Mouse (Mus musculus) myocyte (in vitro differentiated cells): Measurements from ENCODE around the gene Alg14. TPM values are rescaled to one million over a fixed set of nuclear protein-coding genes. Genes with fewer than 3 reads are reported as not detected.

Experiments
- H3K27me3 ChIP-seq: one replicate; pipeline ENCODE4 v1.6.1; 2011; ENCODE audit not compliant: control insufficient read depth, insufficient read depth, insufficient read length
- H3K36me3 ChIP-seq: one replicate; pipeline ENCODE4 v1.6.1; 2011; ENCODE audit not compliant: control insufficient read depth, insufficient read depth
- H3K4me2 ChIP-seq: one replicate; pipeline ENCODE4 v1.6.1; 2011; ENCODE audit warnings: low read depth, control low read depth
- H3K4me3 ChIP-seq: one replicate; pipeline ENCODE4 v1.5.1; 2011; ENCODE audit warnings: mild to moderate bottlenecking, control low read depth, moderate library complexity
- H3K79me2 ChIP-seq: one replicate; pipeline ENCODE4 v1.6.1; 2011; ENCODE audit not compliant: control insufficient read depth, insufficient read depth
- H3ac ChIP-seq: one replicate; pipeline ENCODE4 v1.6.1; 2011; ENCODE audit not compliant: control insufficient read depth, insufficient read length
- CEBPB ChIP-seq: IDR thresholded peaks from 2 replicates; pipeline ENCODE4 v1.6.1; 2011; ENCODE audit warnings: mild to moderate bottlenecking, moderate library complexity; ENCODE audit not compliant: poor library complexity, insufficient read depth, severe bottlenecking
- E2F4 ChIP-seq: IDR thresholded peaks from one replicate; pipeline ENCODE4 v1.6.1; 2011; ENCODE audit warnings: mild to moderate bottlenecking, control low read depth, moderate library complexity; ENCODE audit not compliant: insufficient read depth
- MAX ChIP-seq: IDR thresholded peaks from one replicate; pipeline ENCODE4 v1.6.1; 2011; ENCODE audit warnings: low read depth, mild to moderate bottlenecking, control low read depth
- MYOD1 ChIP-seq, 3 experiments: IDR thresholded peaks; one replicate each; pipeline ENCODE4 v1.6.1; 2011; ENCODE audit warnings: control low read depth in 2 of 3, low read depth in 2 of 3, mild to moderate bottlenecking in 2 of 3, moderate library complexity in 1 of 3; ENCODE audit not compliant: insufficient read length in 2 of 3, control insufficient read depth in 1 of 3
- MYOG ChIP-seq, 3 experiments: IDR thresholded peaks; one replicate each; pipeline ENCODE4 v1.6.1; 2011; ENCODE audit warnings: control low read depth in 2 of 3, low read depth in 2 of 3, mild to moderate bottlenecking in 2 of 3; ENCODE audit not compliant: insufficient read length in 2 of 3, control insufficient read depth in 1 of 3, insufficient read depth in 1 of 3
- POLR2A ChIP-seq: IDR thresholded peaks from one replicate; pipeline ENCODE4 v1.6.1; 2011; ENCODE audit warnings: low read depth, mild to moderate bottlenecking, control low read depth, moderate library complexity; ENCODE audit not compliant: insufficient read length
- POLR2AphosphoS2 ChIP-seq: IDR thresholded peaks from one replicate; pipeline ENCODE4 v1.6.1; 2011; ENCODE audit warnings: low read depth, control low read depth; ENCODE audit not compliant: insufficient read length
- REST ChIP-seq: IDR thresholded peaks from one replicate; pipeline ENCODE4 v1.6.1; 2011; ENCODE audit warnings: mild to moderate bottlenecking, control low read depth, moderate library complexity; ENCODE audit not compliant: insufficient read depth, insufficient read length
- SRF ChIP-seq: IDR thresholded peaks from one replicate; pipeline ENCODE4 v1.6.1; 2011; ENCODE audit warnings: low read depth; ENCODE audit not compliant: control insufficient read depth, insufficient read length
- TCF12 ChIP-seq: IDR thresholded peaks from one replicate; pipeline ENCODE4 v1.6.1; 2011; ENCODE audit warnings: mild to moderate bottlenecking, control low read depth; ENCODE audit not compliant: poor library complexity, insufficient read depth, severe bottlenecking
- TCF3 ChIP-seq: IDR thresholded peaks from one replicate; pipeline ENCODE4 v1.6.1; 2011; ENCODE audit warnings: low read depth, control low read depth; ENCODE audit not compliant: insufficient read length
- USF1 ChIP-seq: IDR thresholded peaks from one replicate; pipeline ENCODE4 v1.6.1; 2011; ENCODE audit warnings: low read depth, mild to moderate bottlenecking, control low read depth, moderate library complexity
- polyA plus RNA-seq: library from polyadenylated mRNA; unstranded; fragments of >200 nt; fragmentation: generic; extraction: Trizol; gene quantifications from one replicate; pipeline ENCODE4 v1.2.1, GENCODE M21; 2012; ENCODE audit warnings: missing spikeins

Gene Alg14
- polyA plus RNA-seq, 1 experiment: 14.8 TPM

GRCm38 (mm10) chr3:121323371-121323770 lies 31.8 kb downstream of the Alg14 start:
- Histone ChIP-seq H3K36me3 (no peaks in the 10 kb centered on the region), H3K27me3 (no peaks in the 10 kb centered on the region), H3K4me3 (no peak overlapping the region), H3K79me2 (no peaks in the 10 kb centered on the region), H3ac (no peak overlapping the region), H3K4me2 (no peak overlapping the region)
- TF ChIP-seq MAX: no peak
- TF ChIP-seq POLR2AphosphoS2: no peak
- TF ChIP-seq MYOG (IDR thresholded peaks at IDR 0.05; ENCODE audit: control insufficient read depth in 1 of 3, insufficient read depth in 1 of 3, insufficient read length in 2 of 3, low read depth in 2 of 3): no peak
- TF ChIP-seq E2F4: no peak

DNA sequence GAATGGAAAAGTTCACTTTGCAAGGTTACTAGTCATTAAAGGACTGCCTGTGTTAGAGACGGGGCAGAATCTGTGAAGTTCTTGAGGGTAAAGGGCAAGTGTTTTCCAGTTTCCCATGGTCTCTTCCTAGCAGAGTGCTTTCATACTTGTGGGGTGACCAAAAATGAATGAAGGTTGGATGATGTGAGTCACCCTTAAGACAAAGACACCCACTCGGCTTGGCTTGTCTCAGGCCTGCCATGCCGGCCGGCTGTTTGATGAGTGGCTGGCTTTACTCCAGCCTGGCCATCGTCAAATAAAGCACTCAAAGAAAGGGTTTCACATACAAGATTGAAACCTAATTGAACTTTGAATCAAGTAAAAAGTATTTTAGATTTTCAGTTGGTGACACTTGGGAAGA lies 35.8 kb downstream of the Alg14 start:
- Histone ChIP-seq H3K4me2 (peak overlapping the region; percentile 52), H3ac (no peak overlapping the region), H3K79me2 (no peaks in the 10 kb centered on the region), H3K27me3 (no peaks in the 10 kb centered on the region), H3K36me3 (no peaks in the 10 kb centered on the region), H3K4me3 (no peak overlapping the region)
- peak in 1 of 3 experiments; percentile 40 for TF ChIP-seq MYOD1 (IDR thresholded peaks at IDR 0.05; ENCODE audit: control insufficient read depth in 1 of 3, insufficient read length in 2 of 3, low read depth in 2 of 3)
- TF ChIP-seq MYOG (IDR thresholded peaks at IDR 0.05; ENCODE audit: control insufficient read depth in 1 of 3, insufficient read depth in 1 of 3, insufficient read length in 2 of 3, low read depth in 2 of 3): peak in 1 of 3 experiments; percentile 15
- no peak for TF ChIP-seq POLR2AphosphoS2

DNA sequence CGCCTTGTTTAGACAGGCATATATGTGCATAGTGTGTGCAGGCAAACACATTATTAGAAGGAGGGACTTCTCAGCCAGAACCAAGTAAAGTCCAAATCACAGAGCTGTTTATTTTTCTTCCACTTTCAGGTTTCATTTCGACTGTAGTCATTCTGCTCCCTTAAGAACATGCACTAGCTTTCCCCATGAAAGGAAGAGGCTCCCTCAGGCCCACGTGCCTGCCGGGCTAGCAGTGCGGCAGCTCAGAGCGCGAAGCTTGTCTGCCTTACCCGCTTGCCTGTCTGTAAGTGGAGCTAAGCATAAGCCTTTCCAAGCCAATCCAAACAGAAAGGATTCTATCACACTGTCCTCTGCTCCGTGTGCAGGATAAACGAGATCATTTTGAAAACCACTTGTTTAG lies 38.1 kb downstream of the Alg14 start:
- TF ChIP-seq MAX (no peak), MYOG (IDR thresholded peaks at IDR 0.05; ENCODE audit: control insufficient read depth in 1 of 3, insufficient read depth in 1 of 3, insufficient read length in 2 of 3, low read depth in 2 of 3) (no peak), POLR2A (no peak), TCF3 (no peak), USF1 (no peak), E2F4 (no peak)
- H3K27me3 ChIP-seq: no peaks in the 10 kb centered on the region
- no peaks in the 10 kb centered on the region for H3K79me2 ChIP-seq
- H3K4me2 ChIP-seq: no peak overlapping the region
- no peak overlapping the region for H3K4me3 ChIP-seq
- peaks cover 8% of the 10 kb centered on the region for H3K36me3 ChIP-seq
- H3ac ChIP-seq: no peak overlapping the region

DNA sequence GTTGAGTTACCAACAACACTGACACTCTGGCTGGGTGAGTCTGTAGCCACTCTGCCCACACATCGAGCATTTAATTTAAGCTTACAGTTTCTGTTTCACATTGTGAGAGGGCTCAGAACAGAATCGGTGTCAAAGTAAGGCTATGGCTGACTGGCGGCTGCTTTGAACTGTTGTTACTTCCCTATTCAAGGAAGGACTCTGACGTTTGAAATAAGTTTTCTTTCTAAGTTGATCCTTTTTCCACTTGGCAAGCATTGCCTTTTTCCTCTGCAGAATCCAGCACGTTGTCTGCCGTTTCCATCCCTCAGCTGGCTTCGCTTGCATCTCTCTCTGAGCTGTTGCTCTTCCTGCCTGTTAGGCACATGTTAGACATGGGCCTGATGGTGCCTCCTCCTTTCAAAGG lies 38.7 kb downstream of the Alg14 start:
- no peak overlapping the region for H3ac ChIP-seq
- no peaks in the 10 kb centered on the region for H3K27me3 ChIP-seq
- H3K79me2 ChIP-seq: no peaks in the 10 kb centered on the region
- no peak overlapping the region for H3K4me3 ChIP-seq
- TF ChIP-seq SRF: no peak
- no peak overlapping the region for H3K4me2 ChIP-seq
- H3K36me3 ChIP-seq: peaks cover 8% of the 10 kb centered on the region

GRCm38 (mm10) chr3:121336234-121336890 lies 44.8 kb downstream of the Alg14 start:
- H3K4me2 ChIP-seq: no peak overlapping the region
- H3K27me3 ChIP-seq: no peaks in the 10 kb centered on the region
- no peak overlapping the region for H3K4me3 ChIP-seq
- no peak for TF ChIP-seq TCF12
- TF ChIP-seq E2F4: no peak
- no peak for TF ChIP-seq MAX
- TF ChIP-seq USF1: no peak
- TF ChIP-seq CEBPB: no peak
- TF ChIP-seq MYOD1 (IDR thresholded peaks at IDR 0.05; ENCODE audit: control insufficient read depth in 1 of 3, insufficient read length in 2 of 3, low read depth in 2 of 3): no peak
- no peak for TF ChIP-seq POLR2AphosphoS2
- no peak for TF ChIP-seq TCF3
- no peak for TF ChIP-seq SRF
- no peak for TF ChIP-seq REST
- no peak for TF ChIP-seq POLR2A
- no peak for TF ChIP-seq MYOG (IDR thresholded peaks at IDR 0.05; ENCODE audit: control insufficient read depth in 1 of 3, insufficient read depth in 1 of 3, insufficient read length in 2 of 3, low read depth in 2 of 3)
- H3K36me3 ChIP-seq: peaks cover 8% of the 10 kb centered on the region
- no peak overlapping the region for H3ac ChIP-seq
- no peaks in the 10 kb centered on the region for H3K79me2 ChIP-seq

- no peaks in the 10 kb centered on the region for H3K27me3 ChIP-seq
- H3K4me2 ChIP-seq: no peak overlapping the region
- TF ChIP-seq SRF (no peak), CEBPB (no peak), POLR2AphosphoS2 (no peak), E2F4 (no peak), POLR2A (no peak), USF1 (no peak)
- no peak overlapping the region for H3ac ChIP-seq
- no peaks in the 10 kb centered on the region for H3K36me3 ChIP-seq
- no peak overlapping the region for H3K4me3 ChIP-seq
- no peaks in the 10 kb centered on the region for H3K79me2 ChIP-seq
These were observed 47.1 kb downstream of the Alg14 start for GRCm38 (mm10) chr3:121338687-121339086.
